Mouse (Mus musculus) CH12.LX (cell line): Measurements from ENCODE around the gene Gcnt2.

Experiments
- BHLHE40 ChIP-seq: IDR thresholded peaks from 2 replicates; pipeline ENCODE4 v1.6.1; 2011; ENCODE audit warnings: mild to moderate bottlenecking, low read depth, low read length, improper control_type of control experiment
- CHD1 ChIP-seq: IDR thresholded peaks from 2 replicates; pipeline ENCODE4 v1.6.1; 2012; ENCODE audit warnings: low read depth, low read length, improper control_type of control experiment, inconsistent platforms
- CTCF ChIP-seq, 2 experiments: IDR thresholded peaks in 1 of 2; conservative IDR thresholded peaks in 1 of 2; 2 replicates each; pipeline ENCODE4 v1.5.1; 2011 to 2012; ENCODE audit warnings: low read depth in 2 of 2, low read length in 2 of 2, improper control_type of control experiment in 1 of 2, inconsistent platforms in 1 of 2, mild to moderate bottlenecking in 1 of 2, moderate library complexity in 1 of 2
- ELF1 ChIP-seq: IDR thresholded peaks from 2 replicates; pipeline ENCODE4 v1.6.1; 2014; ENCODE audit warnings: low read depth, mild to moderate bottlenecking, inconsistent platforms, low read length, improper control_type of control experiment
- EP300 ChIP-seq: IDR thresholded peaks from 2 replicates; pipeline ENCODE4 v1.6.1; 2011; ENCODE audit warnings: low read length, improper control_type of control experiment
- HCFC1 ChIP-seq: IDR thresholded peaks from 2 replicates; pipeline ENCODE4 v1.6.1; 2012; ENCODE audit warnings: low read depth, mild to moderate bottlenecking, inconsistent platforms, low read length, improper control_type of control experiment
- MAX ChIP-seq: IDR thresholded peaks from 2 replicates; pipeline ENCODE4 v1.6.1; 2011; ENCODE audit warnings: low read length, improper control_type of control experiment
- NELFE ChIP-seq: IDR thresholded peaks from 2 replicates; pipeline ENCODE4 v1.6.1; 2011; ENCODE audit warnings: low read depth, low read length, improper control_type of control experiment
- NRF1 ChIP-seq: IDR thresholded peaks from 2 replicates; pipeline ENCODE4 v1.6.1; 2014; ENCODE audit warnings: low read depth, mild to moderate bottlenecking, inconsistent platforms, low read length, improper control_type of control experiment, moderate library complexity
- POLR2A ChIP-seq: IDR thresholded peaks from 2 replicates; pipeline ENCODE4 v1.6.1; 2011; ENCODE audit warnings: low read depth, mild to moderate bottlenecking, improper control_type of control experiment, low read length
- RAD21 ChIP-seq: IDR thresholded peaks from 2 replicates; pipeline ENCODE4 v1.6.1; 2011; ENCODE audit warnings: low read depth, mild to moderate bottlenecking, low read length, improper control_type of control experiment, moderate library complexity
- UBTF ChIP-seq: IDR thresholded peaks from 2 replicates; pipeline ENCODE4 v1.6.1; 2012; ENCODE audit warnings: low read depth, mild to moderate bottlenecking, inconsistent platforms, low read length, improper control_type of control experiment, moderate library complexity
- USF1 ChIP-seq: IDR thresholded peaks from 2 replicates; pipeline ENCODE4 v1.6.1; 2014; ENCODE audit warnings: low read depth, mild to moderate bottlenecking, inconsistent platforms, low read length, improper control_type of control experiment
- ZNF384 ChIP-seq: IDR thresholded peaks from 2 replicates; pipeline ENCODE4 v1.6.1; 2012; ENCODE audit warnings: low read depth, low read length, improper control_type of control experiment, inconsistent platforms

DNA sequence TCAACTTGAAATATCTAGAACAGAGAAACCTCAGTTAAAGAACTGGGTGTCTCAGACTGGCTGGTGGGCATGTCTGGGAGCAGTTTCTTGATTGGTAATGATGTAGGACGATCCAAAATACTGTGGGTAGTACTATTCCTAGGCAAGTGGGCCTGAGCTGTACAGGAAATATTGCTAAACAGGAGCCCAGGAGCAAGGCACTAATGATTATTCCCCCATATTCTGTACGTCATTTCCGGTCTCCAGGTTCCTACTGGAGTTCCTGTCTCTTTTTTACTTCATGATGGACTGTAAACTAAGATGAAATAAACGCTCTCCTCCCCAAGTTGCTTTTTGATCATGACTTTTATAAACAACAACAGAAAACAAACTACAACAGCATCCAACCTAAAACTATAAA lies 5.7 kb upstream of the Gcnt2 start:
- TF ChIP-seq ELF1, result no peak
- TF ChIP-seq BHLHE40, result no peak
- no peak for TF ChIP-seq EP300
- no peak for TF ChIP-seq ZNF384
- TF ChIP-seq POLR2A, result no peak
- no peak for TF ChIP-seq CTCF (conservative IDR thresholded peaks at IDR 0.05 in 1 of 2, IDR thresholded peaks at IDR 0.05 in 1 of 2; ENCODE audit: low read depth in 2 of 2, low read length in 2 of 2)
- no peak for TF ChIP-seq UBTF
- no peak for TF ChIP-seq CHD1
- no peak for TF ChIP-seq RAD21
- no peak for TF ChIP-seq NRF1
- no peak for TF ChIP-seq NELFE
- no peak for TF ChIP-seq MAX
- TF ChIP-seq USF1, result no peak
- no peak for TF ChIP-seq HCFC1
